Mouse (Mus musculus) frontal cortex, adult 2 months (tissue): ENCODE data around the gene Gm19668. TPM values are rescaled to one million over a fixed set of nuclear protein-coding genes. Genes with fewer than 3 reads are reported as not detected.
"Not testable (repeated sequence)": the region's sequence is repeated elsewhere in the genome, so short reads cannot be mapped to it uniquely, and the experiment has no call there.

Experiments used
- DNase-seq, 2 experiments: peaks; one replicate each; pipeline ENCODE4 v3.0.0; 2022; ENCODE audit warnings: low spot score in 1 of 2; ENCODE audit errors: extremely low spot score in 1 of 2
- polyA plus RNA-seq: library from polyadenylated mRNA; depleted of rRNA; stranded (reverse); fragments of >200 nt; gene quantifications from 2 replicates; pipeline ENCODE4 v1.2.3, GENCODE M21; 2012; rRNA removed

Gene Gm19668
- not detected in 2 replicates for polyA plus RNA-seq

DNA sequence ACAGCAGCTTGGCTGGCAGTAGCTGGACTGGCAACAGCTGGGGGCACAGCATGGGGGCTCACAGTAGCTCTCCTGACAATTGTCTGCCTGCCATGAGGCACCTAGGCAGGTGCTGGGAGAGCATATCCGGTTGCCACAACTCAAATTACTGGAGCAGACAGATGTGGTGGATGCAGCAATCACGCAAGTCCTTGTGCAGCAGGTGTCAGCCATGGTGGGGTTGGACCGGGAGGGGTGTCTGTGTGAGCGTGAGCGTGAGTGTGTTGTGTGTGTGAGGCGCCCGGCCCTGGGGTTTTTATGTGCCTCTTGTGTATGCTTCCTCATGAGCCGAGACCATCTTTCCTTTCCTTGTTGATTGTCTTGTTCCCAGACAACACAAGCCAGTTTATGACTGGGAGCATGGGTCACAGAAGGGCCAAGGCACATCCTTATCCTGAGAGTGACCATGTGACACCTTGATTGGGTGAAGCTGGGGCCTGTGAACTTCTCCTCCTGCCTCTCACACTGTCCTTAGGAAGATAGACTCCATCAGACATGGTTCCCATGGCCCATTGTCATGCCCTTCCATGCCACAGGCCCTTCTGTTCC, at the start of gene Gm19668:
TSS of gene Gm19668 (minus strand) at position 213 of the 588 bp plus-strand sequence.
- no peak for DNase-seq

DNA sequence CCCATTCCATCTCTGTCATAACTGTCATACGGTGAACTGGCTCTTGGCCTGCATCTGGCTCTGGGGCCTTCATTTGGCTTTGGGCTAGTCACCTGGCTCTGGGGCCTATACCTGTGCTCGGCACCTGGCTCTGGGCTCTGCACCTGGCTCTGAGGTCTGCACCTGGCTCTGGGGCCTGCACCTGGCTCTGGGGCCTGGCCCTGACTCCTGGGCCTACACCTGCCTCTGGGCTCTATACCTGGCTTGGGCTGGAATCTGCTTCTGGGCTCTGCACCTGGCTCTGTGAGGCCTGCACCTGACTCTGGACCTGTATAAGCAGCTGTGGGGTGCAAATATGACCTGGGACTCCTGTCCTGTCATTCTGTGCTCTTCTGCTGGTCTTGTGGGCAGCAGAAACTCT, 48.6 kb upstream of the Gm19668 start:
- DNase-seq: no peak

DNA sequence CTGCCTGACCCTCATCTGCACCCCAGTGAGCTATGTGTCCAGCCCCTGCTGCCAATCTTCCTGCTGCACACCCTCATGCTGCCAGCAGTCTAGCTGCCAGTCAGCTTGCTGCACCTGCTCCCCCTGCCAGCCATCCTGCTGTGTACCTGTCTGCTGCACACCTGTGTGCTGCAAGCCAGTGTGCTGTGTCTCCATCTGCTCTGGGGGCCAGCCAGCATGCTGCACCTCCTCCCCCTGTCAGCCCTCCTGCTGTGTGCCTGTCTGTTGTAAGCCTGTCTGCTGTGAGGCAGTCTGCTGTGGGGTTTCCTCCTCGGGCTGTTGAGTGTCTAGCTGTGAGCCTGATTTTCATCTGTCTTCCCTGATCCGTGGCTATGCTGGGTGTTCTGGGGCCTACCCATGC, 48.0 kb upstream of the Gm19668 start:
- no peak for DNase-seq

DNA sequence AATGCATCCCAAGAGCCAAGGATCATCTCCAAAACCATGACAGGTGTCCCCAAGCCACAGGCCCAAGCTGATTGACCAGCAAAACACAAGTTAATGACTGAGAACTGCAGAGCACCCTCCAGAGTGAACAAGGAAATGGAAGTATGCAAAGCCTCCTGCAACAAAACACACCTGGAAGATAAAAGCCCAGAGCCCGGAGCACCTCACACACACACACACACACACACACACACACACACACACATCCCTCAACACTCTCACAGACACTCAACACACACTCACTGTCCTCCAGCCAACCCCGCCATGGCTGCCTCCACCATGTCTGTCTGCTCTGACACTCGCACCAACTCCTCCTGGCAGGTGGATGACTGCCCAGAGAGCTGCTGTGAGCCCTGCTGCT, 47.6 kb upstream of the Gm19668 start, which contains the start of gene Gm36176:
TSS of gene Gm36176 (plus strand) at position 301 of the 400 bp plus-strand sequence.
- no peak for DNase-seq

DNA sequence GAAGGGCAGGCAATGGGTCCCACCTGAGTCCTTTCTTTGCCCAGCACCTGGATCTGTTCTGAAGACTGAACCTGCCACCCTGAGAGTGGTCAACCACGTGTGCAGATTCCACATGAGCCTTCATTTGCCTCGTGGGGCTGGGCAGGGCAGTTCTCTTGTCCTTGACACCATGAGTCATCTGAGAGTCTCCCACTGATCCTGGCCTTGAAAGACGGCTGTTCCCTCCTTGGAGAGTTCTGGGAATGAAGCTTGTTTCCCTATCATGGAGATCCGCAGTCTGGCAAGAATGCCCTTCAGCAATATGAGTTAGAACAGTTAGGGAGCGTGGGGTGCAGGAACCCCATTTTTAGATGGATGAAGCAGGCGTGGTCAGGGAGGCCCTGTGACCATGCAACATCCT, 40.1 kb upstream of the Gm19668 start:
- DNase-seq: no peak

DNA sequence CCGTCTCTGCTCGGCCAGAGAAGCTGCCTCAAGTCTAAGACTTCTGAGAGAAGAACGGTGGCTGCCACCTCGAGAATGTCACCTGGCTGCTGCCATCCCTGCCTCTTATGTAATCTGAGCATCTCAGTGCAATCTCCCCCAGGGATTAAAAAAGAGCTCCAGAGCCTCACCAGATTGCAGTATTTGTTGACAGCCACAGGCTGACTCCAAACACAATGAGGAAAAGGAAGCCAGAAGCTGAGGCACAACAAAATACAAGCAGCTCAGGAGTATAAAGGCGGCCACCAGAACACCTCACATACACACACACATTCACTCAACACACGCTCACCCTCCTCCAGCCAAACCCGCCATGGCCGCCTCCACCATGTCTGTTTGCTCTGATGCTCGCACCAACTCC, 36.7 kb upstream of the Gm19668 start, which contains the start of gene Krtap10-10:
TSS of gene Krtap10-10 (plus strand) at position 301 of the 400 bp plus-strand sequence.
- peak in 1 of 2 experiments; percentile 18 for DNase-seq

DNA sequence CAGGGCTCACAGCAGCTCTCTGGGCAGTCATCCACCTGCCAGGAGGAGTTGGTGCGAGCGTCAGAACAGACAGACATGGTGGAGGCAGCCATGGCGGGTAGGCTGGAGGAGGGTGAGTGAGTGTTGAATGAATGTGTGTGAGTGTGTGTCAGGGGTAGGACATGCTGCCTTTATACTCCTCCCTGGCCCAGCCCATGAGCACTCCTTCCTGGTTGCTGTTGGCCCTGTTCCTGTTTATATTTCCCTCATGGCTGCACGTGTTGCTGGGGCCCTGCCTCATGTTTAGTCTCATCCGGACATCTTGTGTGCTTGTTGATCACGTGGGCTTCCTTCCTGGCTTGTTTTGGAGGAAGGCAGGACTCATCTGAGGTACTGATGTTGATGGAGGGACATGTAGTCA, 28.0 kb upstream of the Gm19668 start, which contains the start of gene Krtap10-4:
TSS of gene Krtap10-4 (minus strand) at position 145 of the 400 bp plus-strand sequence.
- no peak for DNase-seq

DNA sequence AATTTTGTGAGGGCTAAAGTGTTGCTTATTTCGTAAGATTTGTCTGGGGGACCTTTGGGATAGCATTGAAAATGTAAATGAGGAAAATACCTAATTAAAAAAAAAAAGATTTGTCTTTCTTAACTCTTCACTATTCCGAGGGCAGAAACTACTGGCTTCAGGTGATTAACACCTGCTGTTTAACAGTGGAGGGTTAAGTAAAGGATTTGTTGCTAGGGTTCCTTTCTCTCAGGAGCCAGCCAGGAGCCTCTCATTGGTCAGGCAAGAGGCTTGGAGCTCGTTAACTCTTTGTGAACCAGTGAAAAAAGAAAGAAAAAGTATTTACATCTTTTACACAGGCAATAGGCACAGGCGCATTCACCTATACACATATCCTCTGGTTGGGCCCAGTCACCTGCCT, 20.3 kb upstream of the Gm19668 start:
- no peak for DNase-seq

DNA sequence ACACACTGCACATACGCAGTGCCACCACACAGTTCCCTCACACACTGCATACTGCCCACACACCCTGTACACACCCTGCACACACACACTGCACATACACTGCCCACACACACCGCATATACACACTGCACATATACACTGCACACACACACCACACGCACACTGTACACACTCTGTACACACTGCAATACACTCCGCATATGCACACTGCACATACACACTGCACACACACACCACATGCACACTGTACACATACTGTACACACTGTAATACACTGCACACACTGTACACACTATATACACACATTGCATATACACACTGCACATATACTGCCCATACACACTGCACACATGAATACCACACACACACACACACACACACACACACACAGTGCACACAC, 19.6 kb upstream of the Gm19668 start:
- DNase-seq: no peak

DNA sequence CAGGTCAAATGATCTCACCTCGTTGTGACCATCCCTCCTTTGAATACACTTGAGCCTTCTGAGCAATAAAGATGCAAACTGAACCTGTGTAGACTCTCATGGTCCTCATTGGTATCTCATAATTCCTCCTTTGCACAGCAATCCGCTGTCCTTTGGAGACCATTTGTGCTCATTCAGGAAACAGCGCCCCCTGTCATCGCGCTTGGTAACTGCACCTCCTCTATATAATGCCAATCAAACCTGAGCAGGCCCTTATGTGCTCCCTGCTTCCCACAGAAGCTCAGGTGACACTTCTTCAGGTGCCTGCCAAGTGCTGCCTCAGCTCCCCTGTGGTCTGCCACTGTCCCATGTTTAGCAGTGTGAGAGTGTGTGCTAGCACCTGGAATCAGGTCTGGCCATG, 16.6 kb upstream of the Gm19668 start:
- DNase-seq: peak in 1 of 2 experiments; percentile 28

DNA sequence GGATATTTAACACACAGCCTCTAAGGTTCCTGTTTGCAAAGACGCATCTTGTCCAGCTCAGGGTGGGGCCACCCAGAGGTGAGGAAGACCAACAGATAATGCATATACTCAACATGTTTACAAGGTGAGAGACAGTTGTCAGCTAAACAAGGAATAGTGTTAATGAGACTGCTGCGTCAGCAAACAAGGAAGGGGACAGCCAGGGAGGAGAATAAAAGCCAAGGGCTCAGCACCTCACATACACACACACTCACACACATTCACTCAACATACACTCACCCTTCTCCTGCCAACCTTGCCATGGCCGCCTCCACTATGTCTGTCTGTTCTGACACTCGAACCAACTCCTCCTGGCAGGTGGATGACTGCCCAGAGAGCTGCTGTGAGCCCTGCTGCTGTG, 15.4 kb upstream of the Gm19668 start, which contains the start of gene Gm2696:
TSS of gene Gm2696 (plus strand) at position 301 of the 400 bp plus-strand sequence.
- no peak for DNase-seq

DNA sequence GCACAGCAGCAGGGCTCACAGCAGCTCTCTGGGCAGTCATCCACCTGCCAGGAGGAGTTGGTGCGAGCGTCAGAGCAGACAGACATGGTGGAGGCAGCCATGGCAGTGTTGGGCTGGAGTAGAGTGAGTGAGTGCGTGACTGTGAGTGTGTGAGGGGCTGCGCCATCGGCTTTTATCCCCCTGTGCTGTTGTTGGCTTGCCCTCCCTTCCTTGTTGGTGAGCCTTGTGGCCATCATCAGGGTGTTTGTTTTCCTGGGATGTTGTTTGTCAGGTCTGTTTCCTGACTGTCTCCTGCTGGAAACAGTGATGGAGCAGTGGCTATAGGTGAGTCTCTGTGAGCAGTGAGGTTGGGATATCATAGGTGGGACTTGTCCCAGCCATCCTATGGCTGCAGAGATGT, 12.8 kb upstream of the Gm19668 start, which contains the start of gene Gm9507:
TSS of gene Gm9507 (minus strand) at position 101 of the 400 bp plus-strand sequence.
- DNase-seq: no peak

DNA sequence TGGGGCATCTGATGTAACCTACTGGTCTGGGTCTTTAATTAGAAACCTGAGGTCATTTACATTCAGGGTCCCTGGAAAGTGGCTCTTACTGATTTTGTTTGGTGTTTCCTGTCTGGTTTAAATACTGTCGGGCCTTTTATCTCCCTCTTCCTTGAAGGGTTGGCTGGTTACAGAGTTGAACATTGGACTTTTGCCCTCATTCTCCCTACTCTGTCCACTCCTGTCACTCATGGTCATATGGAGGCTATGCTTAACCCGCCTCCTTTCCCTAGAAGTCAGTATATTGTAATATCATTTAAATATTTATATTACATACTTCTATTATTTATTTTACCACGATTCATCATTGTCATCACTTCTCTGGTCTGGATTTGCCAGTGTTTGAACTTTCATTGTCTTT, 5.2 kb upstream of the Gm19668 start:
- DNase-seq: no peak

DNA sequence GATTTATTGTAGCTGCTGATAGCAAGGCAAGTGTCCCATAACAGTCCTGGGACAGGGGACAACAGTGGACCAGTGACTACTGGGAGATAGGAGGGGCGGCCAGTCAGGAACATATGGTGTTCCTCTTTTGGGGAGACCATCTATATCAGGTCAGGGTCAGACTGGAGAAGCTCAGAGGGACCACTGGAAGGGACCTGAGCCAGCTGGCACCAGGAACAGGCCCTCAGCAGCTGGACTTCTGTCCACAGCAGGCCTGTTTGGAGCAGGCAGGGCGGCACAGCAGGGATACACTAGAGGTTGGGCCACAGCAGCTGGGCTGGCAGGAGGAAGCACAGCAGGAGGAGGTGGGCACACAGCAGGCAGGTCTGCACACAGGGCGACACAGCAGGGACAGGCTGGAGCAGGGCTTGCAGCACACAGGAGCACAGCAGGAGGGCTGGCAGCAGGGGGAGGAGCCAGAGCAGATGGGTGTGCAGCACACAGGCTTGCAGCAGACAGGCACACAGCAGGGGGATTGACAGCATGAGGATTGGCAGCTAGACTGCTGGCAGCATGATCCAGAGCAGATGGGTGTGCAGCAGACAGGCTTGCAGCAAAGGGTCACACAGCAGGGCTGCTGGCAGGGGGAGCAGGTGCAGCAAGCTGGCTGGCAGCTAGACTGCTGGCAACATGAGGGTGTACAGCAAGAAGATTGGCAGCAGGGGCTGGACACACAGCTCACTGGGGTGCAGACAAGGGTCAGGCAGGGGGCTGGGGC, 591 bp downstream of the Gm19668 start:
- not testable (repeated sequence) for DNase-seq

DNA sequence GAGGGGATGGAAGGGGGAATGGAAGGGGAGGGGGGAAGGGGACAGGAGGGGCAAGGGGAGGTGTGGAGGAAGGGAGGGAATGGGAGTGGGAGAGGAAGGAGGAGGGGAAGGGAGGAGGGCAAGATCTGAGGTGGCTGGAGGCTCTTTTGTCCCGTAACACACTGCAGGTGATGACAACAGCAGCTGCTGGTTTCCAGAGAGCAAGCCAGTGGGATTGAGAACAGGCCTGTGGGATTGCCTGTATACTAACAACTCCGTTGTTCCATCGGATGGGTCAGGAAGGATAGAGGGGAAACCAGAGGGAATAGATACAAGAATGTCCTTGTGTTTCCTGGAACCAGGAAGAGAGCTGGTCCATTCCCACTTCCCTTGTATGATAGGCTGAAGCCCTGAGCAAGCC, 1.3 kb downstream of the Gm19668 start:
- DNase-seq: no peak

DNA sequence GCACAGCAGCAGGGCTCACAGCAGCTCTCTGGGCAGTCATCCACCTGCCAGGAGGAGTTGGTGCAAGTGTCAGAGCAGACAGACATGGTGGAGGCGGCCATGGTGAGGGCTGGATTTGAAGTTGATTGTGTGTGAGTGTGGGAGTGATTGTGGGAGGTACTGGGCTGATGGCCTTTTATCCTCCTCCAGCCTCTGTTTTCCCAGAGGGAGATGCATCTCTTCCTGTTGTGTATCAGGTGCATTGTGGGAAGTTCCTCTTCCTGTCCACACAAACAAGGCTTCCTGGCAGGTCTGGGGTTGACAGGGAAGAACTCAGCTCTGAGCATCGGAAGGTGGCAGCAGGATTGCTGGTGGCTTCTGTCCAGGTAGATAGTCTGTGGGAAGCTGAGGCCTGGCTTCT, 4.0 kb downstream of the Gm19668 start, which contains the start of gene Gm9639:
TSS of gene Gm9639 (minus strand) at position 101 of the 400 bp plus-strand sequence.
- DNase-seq: no peak

DNA sequence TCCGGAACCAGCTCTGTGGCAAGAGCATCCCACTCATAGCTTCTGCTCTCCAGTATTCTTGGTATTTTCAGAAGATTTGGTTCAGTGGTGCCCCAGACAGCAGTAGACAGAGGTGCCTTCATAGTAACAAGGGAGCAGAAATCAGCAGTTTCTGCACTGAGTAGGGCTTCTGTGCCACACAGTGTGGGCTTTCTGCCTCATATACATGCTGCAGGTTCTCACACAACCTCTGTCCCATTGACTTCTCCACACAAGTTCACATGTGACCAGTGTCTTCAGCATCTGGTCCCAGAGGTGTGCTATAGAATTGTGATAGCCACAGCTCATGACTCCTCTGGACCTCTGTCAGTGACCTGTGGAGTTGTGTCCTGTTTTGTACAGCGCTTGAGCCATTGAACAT, 10.3 kb downstream of the Gm19668 start:
- DNase-seq: no peak

DNA sequence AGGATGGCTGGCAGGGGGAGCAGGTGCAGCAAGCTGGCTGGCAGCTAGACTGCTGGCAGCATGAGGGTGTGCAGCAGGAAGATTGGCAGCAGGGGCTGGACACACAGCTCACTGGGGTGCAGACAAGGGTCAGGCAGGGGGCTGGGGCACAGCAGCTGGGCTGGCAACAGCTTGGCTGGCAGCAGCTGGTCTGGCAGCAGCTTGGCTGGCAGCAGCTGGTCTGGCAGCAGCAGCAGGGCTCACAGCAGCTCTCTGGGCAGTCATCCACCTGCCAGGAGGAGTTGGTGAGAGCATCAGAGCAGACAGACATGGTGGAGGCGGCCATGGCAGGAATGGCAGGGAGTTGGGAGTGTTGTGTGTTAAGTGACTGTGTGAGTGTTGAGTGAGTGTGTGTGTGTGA, 11.1 kb downstream of the Gm19668 start, which contains the start of gene Gm7137:
TSS of gene Gm7137 (minus strand) at position 325 of the 400 bp plus-strand sequence.
- not testable (repeated sequence) for DNase-seq

DNA sequence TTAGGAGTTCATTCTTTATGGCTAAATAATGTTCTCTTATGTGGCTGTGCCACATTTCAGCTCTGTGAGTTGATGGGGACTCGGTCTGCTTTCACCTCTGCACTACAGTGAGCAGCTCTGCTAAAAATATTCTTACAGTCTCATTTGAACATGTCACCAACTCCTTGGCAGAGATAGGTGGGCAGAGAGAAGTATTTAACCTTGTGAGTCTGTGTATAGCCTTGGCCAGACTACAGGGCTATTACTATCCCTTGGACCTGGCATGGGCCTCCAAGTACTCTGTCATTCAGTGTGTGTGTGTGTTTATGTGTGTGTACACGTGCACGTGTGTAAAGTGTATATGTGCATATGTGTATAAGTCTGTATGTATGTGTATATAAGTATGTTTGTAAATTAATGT, 15.5 kb downstream of the Gm19668 start:
- DNase-seq: not testable (repeated sequence)

DNA sequence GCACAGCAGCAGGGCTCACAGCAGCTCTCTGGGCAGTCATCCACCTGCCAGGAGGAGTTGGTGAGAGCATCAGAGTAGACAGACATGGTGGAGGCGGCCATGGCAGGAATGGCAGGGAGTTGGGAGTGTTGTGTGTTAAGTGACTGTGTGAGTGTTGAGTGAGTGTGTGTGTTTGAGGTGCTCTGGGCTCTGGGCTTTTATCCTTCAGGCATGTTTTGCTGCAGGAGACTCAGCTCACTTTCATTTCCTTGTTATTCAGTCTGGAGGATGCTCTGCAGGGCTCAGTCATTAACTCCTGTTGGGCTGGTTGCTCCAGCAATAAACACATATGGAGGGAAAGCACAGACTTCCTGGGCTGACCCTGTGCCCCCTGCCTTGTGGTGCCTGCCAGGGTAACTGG, 16.5 kb downstream of the Gm19668 start, which contains the start of gene Gm3250:
TSS of gene Gm3250 (minus strand) at position 101 of the 400 bp plus-strand sequence.
- not testable (repeated sequence) for DNase-seq

DNA sequence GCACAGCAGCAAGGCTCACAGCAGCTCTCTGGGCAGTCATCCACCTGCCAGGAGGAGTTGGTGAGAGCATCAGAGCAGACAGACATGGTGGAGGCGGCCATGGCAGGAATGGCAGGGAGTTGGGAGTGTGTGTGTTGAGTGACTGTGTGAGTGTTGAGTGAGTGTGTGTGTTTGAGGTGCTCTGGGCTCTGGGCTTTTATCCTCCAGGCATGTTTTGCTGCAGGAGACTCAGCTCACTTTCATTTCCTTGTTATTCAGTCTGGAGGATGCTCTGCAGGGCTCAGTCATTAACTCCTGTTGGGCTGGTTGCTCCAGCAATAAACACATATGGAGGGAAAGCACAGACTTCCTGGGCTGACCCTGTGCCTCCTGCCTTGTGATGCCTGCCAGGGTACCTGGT, 22.1 kb downstream of the Gm19668 start, which contains the start of gene Gm7138:
TSS of gene Gm7138 (minus strand) at position 101 of the 400 bp plus-strand sequence.
- not testable (repeated sequence) for DNase-seq
